Mouse (Mus musculus) lung, postnatal 4 days (tissue): ENCODE results near the gene Ncapg.
"Not testable (repeated sequence)": the region's sequence is repeated elsewhere in the genome, so short reads cannot be mapped to it uniquely, and the experiment has no call there.

ENCODE experiments used
- DNase-seq, 2 experiments: peaks; one replicate each; pipeline ENCODE4 v3.0.0; 2021

Gene Ncapg

GRCm38 (mm10) chr5:45669598-45670279 is at the start of gene Ncapg:
Gene Ncapg, plus strand, starts transcription at chr5:45669919.
- peak; percentile 99 to 100 for DNase-seq

- DNase-seq, result no peak
These were observed 48.2 kb upstream of the Ncapg start for GRCm38 (mm10) chr5:45621511-45621910.

GRCm38 (mm10) chr5:45627771-45628170 is 41.9 kb upstream of the Ncapg start:
- DNase-seq, result no peak

GRCm38 (mm10) chr5:45629470-45629869 is 40.2 kb upstream of the Ncapg start:
- DNase-seq, result no peak

- DNase-seq, result no peak
These were observed 31.3 kb upstream of the Ncapg start for GRCm38 (mm10) chr5:45638378-45638777.

- DNase-seq, result peak; percentile 19 to 35
These were observed 30.7 kb upstream of the Ncapg start, which contains the start of gene Fam184b for GRCm38 (mm10) chr5:45638806-45639714. Gene Fam184b, minus strand, starts transcription at chr5:45639614.

GRCm38 (mm10) chr5:45639715-45640092 is 30.0 kb upstream of the Ncapg start:
- DNase-seq, result no peak

- DNase-seq, result no peak
These were observed 18.6 kb upstream of the Ncapg start for GRCm38 (mm10) chr5:45651026-45651703.

- DNase-seq, result not testable (repeated sequence)
These were observed 11.3 kb upstream of the Ncapg start for GRCm38 (mm10) chr5:45658406-45658805.

- DNase-seq, result no peak
These were observed 1.4 kb upstream of the Ncapg start for GRCm38 (mm10) chr5:45668324-45668723.

- DNase-seq, result no peak
These were observed 888 bp upstream of the Ncapg start for GRCm38 (mm10) chr5:45668831-45669230.

GRCm38 (mm10) chr5:45669234-45669597 is 503 bp upstream of the Ncapg start:
- DNase-seq, result no peak

GRCm38 (mm10) chr5:45670280-45670670 is 556 bp downstream of the Ncapg start:
- DNase-seq, result no peak

- DNase-seq, result no peak
These were observed 1.3 kb downstream of the Ncapg start for GRCm38 (mm10) chr5:45670894-45671494.

GRCm38 (mm10) chr5:45675032-45675431 is 5.3 kb downstream of the Ncapg start:
- DNase-seq, result no peak

GRCm38 (mm10) chr5:45677639-45678038 is 7.9 kb downstream of the Ncapg start:
- no peak for DNase-seq

- no peak for DNase-seq
These were observed 10.2 kb downstream of the Ncapg start for GRCm38 (mm10) chr5:45679955-45680354.

- DNase-seq, result no peak
These were observed 13.7 kb downstream of the Ncapg start for GRCm38 (mm10) chr5:45683388-45683787.

GRCm38 (mm10) chr5:45685243-45685642 is 15.5 kb downstream of the Ncapg start:
- no peak for DNase-seq

- no peak for DNase-seq
These were observed 16.5 kb downstream of the Ncapg start for GRCm38 (mm10) chr5:45686223-45686622.

- no peak for DNase-seq
These were observed 19.4 kb downstream of the Ncapg start for GRCm38 (mm10) chr5:45689152-45689551.

- no peak for DNase-seq
These were observed 21.1 kb downstream of the Ncapg start for GRCm38 (mm10) chr5:45690802-45691201.

GRCm38 (mm10) chr5:45691678-45692077 is 22.0 kb downstream of the Ncapg start:
- no peak for DNase-seq
